Mouse (Mus musculus) stomach, postnatal 0 days (tissue): ENCODE data around the gene Rbm28.

Source experiments
- CTCF ChIP-seq: IDR thresholded peaks from 2 replicates; pipeline ENCODE4 v1.5.1; 2016; ENCODE audit warnings: antibody characterized with exemption, low read depth, mild to moderate bottlenecking, moderate library complexity
- EP300 ChIP-seq: optimal IDR thresholded peaks from 2 replicates; pipeline ENCODE3; 2016; ENCODE audit warnings: antibody characterized with exemption

- TF ChIP-seq CTCF (no peak), EP300 (no peak)
Observed at GRCm38 (mm10) chr6:29074133-29074469, 90.7 kb downstream of the Rbm28 start.
